Mouse (Mus musculus) T-cell, adult 2 months (primary cell): ENCODE measurements around the gene Dync1li2.

Experiments used
- DNase-seq: peaks from one replicate; pipeline ENCODE4 v3.0.0; 2022; ENCODE audit warnings: low spot score

Dync1li2 gene

DNA sequence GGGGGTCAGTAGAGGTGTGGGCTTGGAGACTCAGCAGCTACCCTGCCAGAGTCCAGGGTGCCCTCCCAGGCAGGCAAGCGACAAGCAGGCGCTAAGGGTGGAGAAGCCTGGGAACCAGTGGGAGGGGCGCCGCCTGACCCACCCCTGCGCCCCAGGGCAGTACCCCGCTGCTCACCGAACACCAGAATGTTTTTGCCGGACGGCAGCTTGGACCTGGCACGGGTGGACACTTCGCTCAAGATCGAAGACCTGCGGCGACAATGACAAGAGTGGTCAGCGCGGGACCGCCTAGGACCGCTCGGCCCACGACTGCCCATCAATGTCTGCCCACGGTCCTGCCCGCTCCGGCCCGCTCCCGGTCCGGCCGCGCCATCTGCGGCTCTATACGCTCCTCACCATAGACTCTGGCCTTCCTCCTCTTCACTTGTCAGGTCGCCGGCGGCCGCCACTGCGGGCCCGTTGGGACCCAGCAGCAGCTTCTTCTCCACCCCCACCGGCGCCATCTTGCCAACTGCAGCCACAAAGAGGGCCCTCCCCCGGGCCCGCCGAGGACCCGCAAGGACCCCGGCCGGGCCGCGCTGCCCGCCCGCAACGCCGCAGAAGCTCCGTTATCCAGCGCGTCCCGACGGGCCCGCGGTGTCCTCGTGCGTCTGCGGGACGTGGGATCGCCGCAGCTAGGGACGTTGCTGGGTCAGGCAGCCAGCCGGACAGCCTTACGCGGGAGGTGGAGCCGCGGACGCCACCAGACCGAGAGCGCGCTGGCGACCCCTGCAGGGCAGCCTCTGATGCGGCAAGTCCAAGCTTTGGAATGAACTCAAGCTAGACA lies at the start of gene Dync1li2:
Gene Dync1li2, minus strand, starts transcription at position 749 of the 826 bp plus-strand sequence.
- DNase-seq, result peak; percentile 90

DNA sequence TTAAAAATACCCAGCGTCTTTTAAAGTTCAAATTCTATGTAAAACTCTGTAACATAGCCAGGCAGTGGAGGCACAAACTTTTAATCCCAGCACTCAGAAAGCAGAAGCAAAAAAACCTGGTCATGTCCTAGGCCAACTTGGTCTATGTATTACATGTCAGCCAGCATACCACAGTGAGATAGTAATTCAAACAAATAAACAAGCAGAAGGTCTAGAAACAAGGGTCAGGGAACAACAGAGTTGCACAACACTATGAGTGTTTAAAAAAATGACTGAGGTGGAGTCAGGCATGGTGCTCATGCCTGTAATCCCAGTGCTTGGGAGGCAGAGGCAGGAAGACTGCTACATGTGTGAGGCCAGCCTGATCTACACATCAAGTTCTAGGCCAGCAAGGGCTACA lies 36.2 kb upstream of the Dync1li2 start:
- no peak for DNase-seq

DNA sequence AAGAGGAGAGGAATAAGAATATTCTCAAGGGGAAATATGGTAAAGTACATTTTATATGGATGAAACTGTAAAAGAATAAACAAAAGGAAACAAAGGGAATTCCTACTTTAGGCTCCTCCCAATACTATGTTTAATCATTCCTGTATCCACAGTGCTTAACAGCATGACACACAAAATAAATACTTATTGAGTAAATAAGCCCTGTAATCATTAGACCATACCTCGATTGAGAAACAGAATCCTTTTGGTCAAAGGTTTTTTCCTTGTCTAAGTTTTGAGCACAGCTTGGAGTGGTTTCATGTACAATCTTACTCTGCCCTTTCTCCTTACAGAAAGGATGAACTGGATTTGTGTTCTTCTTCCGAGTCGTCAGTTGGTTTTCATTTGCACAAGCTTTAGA lies 29.6 kb upstream of the Dync1li2 start:
- no peak for DNase-seq

DNA sequence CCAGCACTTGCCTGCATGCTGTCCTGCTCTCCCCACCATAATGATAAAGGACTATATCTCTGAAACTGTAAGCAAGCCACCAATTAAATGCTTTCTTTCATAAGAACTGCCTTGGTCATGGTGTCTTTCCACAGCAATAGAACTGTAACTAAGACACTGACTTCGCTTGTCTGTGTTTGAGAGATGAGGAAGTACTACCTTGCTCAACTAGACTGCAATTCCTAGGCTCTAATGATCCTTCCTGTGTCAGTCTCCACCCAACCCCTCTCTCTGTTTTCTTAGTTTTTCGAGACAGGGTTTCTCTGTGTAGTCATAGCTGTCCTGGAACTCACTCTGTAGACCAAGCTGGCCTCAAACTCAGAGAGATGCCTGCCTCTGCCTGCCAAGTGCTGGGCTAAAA lies 24.6 kb upstream of the Dync1li2 start:
- DNase-seq, result no peak

DNA sequence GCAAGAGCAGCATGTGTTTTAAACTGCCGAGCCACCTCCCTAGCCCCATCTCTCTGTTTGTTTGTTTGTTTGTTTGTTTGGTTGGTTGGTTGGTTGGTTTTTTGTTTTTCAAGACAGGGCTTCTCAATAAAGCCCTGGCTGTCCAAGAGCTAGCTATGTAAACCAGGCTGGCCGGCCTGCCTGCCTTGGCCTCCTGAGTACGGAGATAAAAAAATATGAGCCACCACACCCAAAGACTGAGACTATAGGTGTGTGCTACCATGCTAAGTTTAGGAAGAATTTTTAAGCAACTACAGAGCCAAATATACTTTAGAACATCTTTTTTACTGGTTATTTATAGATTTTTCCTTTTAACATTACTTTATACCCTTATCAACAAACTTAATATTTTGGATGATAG lies 9.3 kb upstream of the Dync1li2 start:
- no peak for DNase-seq

DNA sequence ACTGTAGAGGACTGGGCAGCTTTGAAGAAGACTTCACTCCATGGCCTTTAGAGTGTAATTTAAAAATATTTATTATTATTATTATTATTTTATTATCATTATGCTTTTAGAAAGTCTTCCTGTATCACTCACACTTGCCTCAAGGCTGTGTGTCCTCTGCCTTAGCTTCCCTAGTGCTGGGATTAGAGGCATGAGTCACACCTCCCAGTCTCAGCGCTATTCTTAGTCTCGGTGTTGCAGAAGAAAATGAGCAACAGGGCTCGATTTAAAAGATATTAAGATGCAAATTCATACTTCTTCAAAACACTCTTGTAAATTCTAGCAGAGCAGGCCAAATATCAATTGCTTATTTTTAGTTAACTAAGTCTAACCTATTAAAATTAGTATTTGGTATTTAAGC lies 5.9 kb upstream of the Dync1li2 start:
- DNase-seq, result no peak

DNA sequence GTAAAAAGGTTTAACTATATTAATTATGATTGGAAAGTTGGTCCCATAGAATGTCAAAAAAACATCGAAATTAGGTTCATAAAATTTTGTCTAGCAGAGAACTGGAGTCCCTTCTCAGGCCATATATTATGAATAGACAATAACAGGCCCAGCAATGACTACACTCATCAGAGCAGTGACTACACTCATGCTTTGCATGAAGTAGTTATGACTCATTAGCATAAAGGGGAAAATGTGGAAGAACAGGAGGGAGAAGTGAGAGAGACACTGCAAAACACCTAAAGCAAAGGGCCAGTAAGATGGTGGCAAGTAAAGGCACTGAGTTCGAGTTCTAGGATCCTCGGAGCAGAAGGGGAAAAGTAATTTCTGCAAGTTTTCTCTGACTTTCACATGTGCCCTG lies 3.2 kb upstream of the Dync1li2 start:
- no peak for DNase-seq

DNA sequence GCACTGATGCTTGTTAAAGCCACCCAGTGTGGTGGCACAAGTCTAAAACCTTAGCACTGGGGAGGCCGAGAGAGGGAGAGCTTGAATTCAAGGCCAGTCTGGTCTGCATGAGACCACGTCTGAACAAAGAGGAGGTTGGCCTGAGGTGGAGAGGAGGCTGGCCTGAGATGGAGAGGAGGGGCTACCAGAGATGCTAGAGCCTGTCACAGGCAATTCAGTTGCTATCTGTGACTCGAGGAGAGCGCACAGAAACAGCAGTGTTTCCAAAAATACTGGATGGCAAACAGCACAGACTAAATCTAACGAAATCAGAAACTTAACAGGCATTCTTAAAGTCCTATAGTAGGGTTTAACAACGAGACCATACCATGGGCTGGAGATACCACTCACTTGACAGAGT lies 2.4 kb upstream of the Dync1li2 start:
- no peak for DNase-seq

DNA sequence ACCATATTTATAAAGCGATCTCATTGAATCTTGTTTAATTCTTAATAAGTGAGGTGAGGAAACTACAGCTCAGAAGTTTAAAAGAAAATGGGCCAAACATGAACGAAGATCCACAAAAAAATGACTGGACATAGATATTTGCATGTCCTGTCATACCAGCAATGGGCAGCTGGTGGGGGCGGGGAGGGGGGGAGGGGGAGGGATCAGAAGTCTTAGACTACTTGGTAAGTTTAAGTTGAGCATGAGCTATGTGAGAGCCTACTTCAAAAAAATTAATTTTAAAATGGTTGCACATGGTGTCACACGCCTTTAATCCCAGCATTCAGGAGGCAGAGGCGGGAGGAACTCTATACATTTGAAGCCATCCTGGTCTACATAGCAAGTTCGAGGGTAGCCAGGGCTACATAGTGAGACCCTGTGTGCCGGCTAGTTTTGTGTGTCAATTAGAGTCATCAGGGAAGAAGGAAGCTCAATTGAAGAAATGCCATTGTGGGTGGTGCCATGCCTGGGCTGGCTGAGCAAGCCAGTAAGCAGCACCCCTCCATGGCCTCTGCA lies 355 bp upstream of the Dync1li2 start:
- no peak for DNase-seq

DNA sequence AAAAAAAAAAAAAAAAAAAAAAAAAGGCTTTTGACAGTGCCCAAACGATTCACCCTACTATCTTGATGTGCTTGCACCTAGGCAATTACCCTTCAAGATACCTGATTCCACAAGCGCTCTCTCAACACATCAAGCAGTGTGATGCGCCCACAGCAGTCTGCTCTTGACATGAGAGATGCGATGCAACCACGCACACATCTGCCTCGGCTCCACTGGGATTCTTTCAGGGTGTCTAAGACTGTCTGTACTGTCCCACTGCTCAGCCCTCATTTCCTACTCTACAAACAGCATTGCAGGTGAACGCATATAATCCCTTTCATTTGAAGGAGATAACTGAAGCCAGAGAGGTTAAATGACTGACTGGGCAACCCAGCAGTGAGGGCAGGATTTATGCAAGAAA lies 1.2 kb downstream of the Dync1li2 start:
- DNase-seq, result no peak

DNA sequence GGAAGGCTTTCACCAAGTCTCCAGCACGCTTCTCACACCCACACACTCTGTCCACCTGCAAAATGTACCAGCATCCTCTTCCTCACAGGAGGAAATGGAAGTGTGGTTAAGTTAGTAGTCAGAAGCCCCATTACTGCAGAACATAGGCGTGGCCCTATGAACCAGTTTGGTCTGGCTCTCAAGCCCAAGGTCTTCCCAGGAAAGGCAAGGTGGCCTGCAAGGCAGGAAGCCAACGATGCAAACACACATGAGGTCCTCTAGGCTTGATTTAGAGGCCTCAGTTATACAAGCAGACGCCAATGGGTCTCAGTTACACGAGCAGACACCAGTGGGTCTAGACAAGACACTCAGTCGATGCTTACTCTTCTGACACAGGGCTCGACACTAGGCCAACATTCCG lies 3.4 kb downstream of the Dync1li2 start:
- DNase-seq, result no peak

DNA sequence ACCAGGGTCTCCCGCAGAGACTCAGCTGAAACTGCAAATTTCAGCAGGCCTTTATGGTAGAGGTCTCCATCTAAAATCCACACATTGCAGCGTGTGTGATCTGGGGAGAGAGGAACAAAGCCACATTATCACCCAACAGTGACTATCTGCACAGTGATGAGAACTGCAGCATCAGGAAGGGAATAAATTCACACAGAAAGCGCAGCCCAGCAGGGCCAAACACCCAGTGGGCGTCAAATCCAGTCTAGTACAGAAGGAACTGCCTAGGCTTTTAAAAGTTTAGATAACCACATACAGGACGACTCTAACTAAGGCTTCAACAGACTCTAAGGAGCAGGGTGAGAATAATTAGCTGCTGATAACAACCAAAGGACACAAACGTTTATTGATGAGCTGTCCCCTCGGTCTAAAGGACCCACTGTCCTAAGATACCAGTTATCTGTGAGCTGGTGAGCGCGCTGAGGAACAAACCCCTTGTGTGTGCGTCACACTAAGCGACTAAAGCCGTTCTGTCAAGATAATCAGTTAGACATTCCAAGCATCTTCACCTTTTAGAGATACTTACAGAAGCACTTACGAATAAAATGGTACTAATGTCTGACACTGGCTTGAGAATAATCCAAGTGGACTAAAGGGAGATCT lies 5.2 kb downstream of the Dync1li2 start:
- DNase-seq, result no peak

DNA sequence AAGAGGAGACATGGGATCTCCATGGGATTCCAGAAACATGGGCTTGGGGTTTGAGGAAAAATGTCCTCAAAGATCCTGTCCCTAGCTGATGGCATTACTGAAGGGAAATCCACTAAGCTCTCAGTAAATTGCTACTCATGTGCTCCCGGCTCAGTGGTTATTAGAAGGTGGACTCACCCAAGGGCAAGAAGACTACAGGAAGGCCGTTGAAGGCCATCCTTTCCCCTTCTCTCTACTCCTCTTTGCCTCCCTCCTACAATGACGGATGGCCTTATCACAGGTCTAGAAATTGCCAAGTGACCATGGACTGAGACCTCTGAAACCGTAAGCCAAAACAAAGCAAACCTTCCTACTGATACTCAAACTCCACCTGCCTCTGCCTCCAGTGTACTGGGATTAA lies 6.3 kb downstream of the Dync1li2 start:
- DNase-seq, result no peak

DNA sequence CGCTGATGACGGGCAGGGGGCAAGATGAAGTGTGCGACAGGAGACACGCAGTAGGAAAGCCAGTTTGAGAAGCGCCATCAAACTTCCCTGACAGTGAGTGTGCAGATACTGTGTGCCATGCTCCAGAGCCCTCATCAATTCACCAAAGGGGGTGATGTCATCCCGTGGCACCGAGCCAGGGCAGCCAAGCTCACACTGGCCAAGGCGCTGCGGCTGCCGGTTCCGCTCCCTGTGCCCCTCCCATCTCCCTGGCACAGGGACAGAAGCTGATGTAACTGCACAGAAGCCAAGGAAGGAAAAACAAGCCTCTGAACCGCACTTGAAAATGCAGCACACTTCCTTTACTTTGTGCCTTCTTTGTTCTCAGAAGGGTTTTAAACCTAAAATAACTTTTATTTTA lies 6.8 kb downstream of the Dync1li2 start:
- DNase-seq, result peak; percentile 89

DNA sequence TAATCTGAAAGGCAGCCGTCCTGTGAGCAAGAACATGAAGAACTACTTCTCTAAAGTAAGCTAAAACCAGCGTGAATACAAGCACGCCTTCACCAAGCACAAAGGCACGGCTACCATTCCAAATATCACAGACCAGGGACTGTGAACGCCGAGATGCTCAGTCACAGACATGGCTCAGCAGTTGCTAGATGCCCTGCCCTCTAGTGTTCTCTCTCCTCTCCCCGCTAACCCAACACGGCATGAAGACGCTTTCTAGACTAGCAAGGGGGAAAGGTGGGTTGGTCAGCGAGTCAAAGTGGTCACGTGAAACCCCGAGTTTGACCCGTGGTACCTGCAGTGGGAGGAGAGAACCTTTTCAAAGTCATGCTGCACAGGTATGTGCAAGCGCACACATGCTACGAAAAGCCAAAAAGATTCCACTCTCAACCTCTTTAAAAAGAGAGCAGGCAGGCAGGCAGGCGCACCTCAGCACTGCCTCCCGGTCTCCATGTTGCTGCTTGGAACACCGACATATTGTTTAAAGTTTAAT lies 8.0 kb downstream of the Dync1li2 start:
- no peak for DNase-seq

DNA sequence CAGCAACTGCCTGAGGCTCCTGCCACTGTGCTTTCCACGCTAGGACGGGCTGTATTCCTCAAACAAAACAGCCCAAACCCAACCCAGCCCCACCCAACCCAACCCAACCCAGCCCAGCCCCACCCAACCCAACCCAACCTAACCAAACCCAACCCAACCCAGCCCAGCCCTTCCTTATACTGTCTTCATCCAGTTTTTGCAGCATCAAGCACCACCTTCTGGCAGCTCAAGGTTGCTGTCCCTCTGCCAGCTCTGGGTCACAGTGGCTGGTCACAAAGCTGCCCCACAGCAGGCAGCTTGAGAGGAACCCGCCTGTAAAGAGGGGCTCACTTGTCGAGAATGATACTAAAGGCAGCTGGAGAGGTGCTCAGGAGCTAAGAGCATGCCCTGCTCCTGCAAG lies 8.6 kb downstream of the Dync1li2 start:
- no peak for DNase-seq

DNA sequence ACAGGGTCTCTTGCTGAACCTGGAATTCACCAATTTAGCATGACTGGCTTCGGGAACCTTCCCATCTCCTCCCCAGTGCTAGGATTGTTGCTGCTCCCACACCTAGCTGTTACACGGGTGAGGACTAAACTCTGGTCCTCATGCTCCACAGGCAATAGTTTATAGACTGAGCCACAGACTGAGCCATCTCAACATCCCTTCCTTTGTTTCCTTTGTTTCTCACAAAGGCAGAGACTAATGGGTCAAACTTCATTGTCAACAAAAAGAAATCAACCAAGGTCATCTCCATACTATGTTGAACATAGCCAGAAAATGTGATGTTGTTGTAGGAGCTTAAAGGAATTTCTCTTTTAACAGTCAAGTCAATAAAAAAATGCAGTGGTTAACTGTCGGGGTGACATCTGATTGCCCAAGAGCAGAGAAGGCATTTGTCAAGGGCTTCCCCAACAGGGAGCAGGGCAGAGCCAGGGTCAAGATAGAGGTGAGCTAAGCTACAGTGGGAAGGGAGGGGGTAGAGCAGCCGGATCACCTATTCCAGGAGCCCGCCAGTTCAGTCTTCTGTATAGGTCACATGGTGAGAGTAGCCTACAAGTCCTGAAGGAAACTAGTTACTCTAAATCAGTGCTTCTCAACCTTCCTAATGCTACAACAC lies 9.5 kb downstream of the Dync1li2 start:
- DNase-seq, result no peak

DNA sequence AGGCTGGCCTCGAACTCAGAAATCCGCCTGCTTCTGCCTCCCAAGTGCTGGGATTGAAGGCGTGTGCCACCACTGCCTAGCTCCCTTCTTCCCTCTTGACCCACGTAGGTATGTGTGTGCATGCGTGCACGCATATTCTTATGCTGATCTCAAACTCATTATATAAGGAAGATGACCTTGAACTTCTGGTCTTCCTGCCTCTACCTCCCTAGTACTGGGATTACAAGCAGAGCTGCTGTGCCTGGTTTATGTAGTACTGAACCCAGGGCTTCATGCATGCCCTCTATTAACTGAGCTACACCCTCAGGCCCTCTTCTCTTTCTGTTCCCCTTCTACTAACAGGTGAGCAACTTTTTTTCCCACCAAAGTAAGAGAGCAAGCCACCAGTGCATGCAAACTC lies 10.2 kb downstream of the Dync1li2 start:
- no peak for DNase-seq

DNA sequence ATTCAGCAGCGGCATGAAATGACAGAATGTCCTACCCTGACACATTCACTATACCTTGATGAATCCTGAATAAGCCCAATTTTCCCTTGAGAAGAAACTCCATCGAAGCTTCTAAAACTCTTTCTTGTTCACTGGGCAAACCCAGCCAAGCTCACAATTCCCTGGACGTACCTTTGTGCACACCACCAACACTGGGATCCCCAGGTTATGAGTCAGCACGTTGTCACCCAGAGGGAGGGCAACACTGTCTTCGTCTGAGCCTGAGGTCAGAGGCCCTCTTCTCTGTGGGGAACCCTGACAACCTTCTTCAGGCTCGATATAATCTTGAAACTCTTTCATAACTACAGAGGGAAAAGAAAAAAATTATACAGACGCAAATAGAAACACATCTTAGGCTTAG lies 12.6 kb downstream of the Dync1li2 start:
- no peak for DNase-seq

DNA sequence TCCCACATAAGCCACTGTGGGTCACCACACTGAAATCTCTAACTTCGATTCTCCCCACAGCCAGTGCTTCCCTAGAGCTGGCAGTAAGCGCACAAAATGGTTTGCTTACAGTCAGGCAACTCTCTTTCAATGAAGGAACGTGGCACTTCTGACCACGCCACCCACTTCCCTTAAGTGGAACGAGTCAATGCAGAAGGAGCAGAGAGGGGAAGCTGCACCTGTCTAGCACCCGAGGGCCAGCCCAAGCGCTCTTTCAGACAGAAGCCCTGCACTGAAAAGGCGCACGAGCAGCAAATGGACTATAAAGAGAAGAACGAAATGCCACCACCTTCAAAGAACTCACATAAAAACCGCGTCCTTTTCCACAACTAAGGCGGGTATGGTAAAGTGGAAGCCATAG lies 15.1 kb downstream of the Dync1li2 start:
- no peak for DNase-seq

DNA sequence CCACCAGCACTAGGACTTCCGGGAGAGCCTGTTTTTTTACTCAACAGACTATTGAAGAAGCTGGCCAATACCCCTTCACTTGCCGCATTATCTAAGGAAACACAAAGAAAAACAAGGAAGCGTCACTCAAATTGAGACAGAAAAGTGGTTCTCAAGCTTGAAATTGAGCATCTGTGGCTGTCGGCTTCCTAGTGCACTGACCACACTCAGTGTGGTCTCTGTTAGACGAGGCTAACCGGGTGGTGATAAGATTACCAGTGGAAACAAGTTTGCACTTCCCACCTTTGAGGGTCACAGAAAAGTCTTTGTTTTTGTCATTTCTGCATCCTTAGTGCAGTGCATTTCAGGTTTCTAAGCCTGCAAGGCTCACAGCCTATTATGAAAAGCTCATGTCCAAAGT lies 20.5 kb downstream of the Dync1li2 start:
- no peak for DNase-seq

DNA sequence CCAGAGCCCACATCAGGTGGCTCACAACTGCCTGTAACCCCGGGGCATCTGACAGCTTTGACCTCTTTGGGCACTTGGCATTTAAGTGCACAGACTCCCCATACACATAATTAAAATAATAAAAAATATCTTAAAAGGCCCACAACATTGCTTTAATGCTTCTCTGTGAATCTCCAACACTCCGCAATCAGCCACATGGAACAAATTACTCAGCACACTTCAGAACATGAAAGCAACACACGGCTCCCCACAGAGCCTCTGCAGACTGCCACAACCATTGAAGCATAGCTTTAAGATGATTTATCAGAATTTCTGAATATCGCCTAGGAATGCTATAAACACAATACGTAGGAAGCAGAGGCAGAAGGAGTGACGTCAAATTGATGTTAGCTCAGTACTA lies 26.8 kb downstream of the Dync1li2 start:
- no peak for DNase-seq

DNA sequence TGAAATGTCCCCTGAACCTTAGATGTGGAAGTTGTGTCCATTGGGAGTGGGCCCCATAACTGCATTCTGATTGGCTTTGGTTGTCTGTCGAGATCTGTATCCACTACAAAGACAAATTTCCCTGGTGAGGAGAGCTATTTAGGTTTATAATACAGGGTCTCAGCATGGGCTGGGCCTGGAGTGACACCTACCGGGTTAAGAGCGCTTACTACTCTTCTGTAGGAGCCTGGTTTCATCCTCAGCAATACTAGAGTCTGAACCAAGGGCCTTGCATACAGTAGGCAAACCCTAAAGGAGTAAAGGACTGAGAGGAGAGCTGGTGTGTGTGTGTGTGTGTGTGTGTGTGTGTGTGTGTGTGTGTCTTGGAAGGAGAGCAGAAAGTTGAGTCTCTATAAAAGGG lies 28.6 kb downstream of the Dync1li2 start:
- no peak for DNase-seq
